Mouse (Mus musculus) heart, adult 8-10 months (tissue): Measurements from ENCODE around the gene Lrrc75b. TPM values are rescaled to one million over a fixed set of nuclear protein-coding genes. Genes with fewer than 3 reads are reported as not detected.
A peak's percentile ranks its signal among the peaks of the same experiment; 100 is the strongest.
"Not testable (repeated sequence)": the region's sequence is repeated elsewhere in the genome, so short reads cannot be mapped to it uniquely, and the experiment has no call there.

Experiments
- DNase-seq: peaks from one replicate; pipeline ENCODE4 v3.0.0; 2022; ENCODE audit warnings: low spot score
- total RNA-seq, 4 experiments: library from RNA; stranded (reverse); gene quantifications; 2 replicates each; pipeline ENCODE4 v1.2.4; 2022

The Lrrc75b gene
- total RNA-seq, 4 experiments from 2014 or later = 0.79 to 1.6 (median 0.97) TPM

DNA sequence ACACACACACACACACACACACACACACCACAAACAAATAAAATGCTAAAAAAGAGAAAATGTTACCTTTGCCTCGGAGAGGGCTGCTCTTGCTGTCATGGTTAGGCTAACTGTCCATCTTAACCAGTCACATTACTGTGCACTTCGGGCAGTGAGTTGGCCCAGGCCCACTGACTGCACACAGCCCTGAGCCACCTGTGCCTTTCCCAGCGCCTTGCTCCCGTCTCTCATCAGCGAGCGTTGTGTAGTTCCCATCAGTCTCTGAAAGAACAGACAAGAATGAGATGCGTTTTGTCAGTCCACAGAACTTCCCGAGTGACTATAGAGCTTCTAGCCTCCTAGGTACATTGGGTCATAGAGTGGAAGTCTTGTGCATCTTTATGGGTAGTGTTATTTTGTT lies 25.9 kb downstream of the Lrrc75b start:
- no peak for DNase-seq

DNA sequence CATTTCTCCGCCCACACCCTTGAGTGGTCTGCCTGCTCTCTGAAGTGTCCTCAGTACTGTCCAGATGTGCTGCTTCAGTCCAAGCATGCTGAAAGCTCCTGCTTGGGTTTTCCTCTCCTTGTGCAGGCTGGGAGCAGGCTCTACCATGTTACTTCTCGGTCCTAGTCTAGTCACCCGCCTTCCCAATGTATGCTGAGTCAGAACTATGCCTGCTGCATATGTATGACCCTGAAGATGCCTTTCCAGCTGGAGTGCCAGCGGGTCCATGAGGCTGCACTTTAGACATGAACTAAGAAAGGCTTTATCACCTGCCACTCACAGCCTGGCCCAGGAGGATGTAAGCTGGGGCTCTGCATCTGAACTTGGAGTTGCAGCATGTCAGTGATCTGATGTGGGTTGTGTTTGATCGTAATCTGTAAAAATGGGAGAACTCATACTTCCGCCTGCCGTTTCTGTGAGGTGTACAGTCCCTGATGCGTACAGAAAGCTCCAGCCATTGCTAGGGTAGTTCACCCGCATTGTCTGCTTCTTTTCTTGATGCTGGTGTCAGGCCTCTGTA lies 28.5 kb downstream of the Lrrc75b start:
- DNase-seq = no peak

DNA sequence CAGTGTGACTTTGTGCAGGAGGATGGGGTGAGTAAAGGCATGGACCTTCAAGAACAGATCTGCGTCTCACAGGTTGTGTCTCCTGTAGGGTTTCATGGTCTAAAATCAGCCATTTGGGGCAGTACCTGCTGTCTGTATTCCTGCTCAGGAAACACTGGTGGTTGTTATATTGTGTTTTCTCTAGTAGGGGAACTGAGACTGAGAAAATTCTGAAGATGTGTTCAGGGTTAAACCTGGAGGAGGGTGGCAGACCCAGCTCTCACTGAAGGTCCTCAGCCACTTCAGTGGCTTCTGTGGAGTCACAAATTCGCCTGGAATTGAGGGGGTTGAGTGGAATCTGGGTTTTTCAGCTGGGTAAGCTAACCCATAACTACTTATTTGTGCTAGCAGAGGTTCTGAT lies 29.8 kb downstream of the Lrrc75b start:
- DNase-seq = no peak

DNA sequence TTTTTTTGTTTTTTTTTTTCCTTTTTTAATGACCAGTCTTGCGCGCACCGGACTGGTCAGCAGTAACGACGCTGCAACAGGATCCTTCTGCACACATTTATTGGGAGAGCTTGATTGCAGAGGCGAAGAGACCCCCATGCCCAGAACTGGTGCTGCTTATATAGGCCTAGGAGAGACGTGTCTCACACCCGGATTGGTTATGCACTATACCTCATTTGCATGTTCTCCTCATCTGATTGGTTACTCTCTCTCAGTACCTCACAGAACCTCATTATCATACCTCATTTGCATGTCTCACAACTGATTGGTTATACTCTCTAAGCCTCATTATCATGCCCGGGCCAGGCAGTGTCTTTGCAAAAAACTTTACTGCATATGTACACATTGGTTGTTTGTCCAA lies 34.7 kb downstream of the Lrrc75b start:
- not testable (repeated sequence) for DNase-seq

DNA sequence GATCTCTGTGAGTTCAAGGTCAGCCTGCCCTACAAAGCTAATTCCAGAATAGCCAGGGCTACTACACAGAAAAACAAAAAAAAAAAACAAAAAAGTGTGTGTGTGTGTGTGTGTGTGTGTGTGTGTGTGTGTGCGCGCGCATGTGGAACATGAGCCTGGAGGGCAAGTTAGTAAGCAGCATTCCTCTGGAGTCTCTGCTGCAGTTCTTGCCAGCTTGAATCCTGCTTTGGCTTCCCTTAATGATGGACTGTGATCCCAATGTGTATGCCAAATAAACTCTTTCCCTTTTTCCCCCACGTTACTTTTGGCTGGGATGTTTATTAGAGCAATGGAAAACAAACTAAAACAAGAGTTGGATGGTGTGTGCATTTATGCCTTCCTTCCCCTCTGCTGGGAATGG lies 38.5 kb downstream of the Lrrc75b start:
- DNase-seq = no peak

DNA sequence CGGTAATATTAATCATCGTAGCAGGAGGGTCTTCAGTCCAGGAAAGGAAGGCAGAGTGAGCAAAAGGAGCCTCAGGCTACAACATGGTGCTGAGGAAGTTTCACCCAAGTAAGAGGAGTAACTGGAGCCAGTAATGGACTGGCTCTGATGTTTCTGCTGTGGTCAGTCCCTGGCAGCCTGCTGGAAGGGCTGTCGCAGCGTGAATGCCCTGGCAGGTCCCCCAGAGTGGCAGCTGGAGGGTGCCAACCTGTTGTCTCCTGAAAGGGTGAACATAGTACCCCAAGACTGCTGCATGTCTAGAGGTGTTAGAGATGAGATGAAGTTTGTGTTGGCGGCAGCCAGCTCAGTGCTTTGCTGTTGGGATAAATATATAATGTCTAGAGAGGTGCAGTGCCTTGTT lies 39.5 kb downstream of the Lrrc75b start:
- no peak for DNase-seq

DNA sequence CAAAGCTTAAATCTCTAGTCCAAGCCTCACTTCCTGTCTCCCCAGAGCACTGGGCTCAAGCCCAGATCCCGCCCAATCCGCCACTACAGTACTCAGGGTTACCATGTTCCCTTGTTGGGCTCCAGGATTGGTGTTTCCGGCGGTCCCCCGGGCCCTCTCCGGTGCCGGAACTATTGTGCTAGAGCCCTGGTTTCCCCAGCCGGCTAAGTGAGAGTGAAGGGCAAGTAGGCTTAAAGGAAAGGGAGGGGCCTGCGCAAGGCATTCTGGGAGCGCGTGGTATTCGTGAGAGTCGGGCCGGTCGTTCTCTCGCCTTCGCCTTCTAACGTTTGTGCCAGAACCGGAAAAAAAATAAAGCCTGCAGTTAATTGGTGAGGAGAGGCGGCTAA lies 42.4 kb downstream of the Lrrc75b start, which contains the start of gene Gucd1:
Gene Gucd1 (minus strand): TSS at position 215 of the 386 bp plus-strand sequence.
- DNase-seq = peak; percentile 99

DNA sequence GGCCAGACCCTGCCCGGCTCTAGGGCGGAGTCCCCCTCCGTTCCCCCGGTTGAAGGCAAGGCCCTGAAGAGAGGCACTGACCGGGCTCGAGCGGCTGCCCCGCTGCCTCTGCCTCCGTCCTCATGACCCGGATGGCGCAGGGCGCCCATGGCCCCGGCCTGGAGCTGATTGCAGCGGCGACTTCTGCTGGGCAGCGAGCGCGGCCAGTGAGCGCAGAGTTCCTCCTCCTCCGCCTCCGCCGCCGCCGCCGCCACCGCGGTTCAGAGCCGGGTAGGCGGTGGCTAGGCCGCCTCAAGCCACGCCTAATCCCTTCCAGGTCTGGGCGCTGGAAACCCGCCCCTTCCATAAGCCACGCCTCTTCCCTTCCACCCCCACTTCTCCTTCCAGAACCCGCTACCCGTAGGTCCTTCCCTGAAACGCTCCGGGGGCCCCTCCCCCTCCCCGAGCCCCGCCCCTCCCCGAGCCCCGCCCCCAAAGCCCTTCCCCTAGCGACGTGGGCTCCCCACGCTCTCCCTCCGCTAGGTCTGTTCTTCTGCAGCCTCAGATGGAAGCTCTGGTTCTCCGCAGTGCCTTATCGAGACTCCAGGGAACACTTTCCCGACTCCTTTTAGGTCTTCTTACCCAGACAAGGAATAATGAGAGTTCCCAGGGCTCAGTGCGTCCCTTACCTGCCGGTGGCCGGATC lies 42.9 kb downstream of the Lrrc75b start, which contains the start of gene Snrpd3:
Gene Snrpd3 (plus strand): TSS at position 479 of the 685 bp plus-strand sequence.
- peak; percentile 93 for DNase-seq

DNA sequence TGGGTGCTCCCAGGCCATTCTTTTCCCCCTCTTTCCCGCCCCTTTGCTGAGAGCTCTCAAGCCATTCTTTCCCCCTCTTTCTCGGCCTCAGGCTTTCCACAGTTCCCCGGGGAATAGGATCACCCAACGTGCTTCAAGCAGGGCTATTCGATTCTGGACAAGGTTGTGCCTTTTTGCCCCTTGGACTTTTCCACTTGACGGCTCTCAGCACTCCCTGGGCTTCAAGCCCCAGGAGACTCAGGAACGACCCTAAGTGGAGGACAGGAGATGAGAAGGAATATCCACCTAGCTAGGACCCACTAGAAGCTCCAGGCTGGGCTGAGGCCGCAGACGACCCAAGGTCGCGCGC lies 43.4 kb downstream of the Lrrc75b start:
- DNase-seq = no peak

DNA sequence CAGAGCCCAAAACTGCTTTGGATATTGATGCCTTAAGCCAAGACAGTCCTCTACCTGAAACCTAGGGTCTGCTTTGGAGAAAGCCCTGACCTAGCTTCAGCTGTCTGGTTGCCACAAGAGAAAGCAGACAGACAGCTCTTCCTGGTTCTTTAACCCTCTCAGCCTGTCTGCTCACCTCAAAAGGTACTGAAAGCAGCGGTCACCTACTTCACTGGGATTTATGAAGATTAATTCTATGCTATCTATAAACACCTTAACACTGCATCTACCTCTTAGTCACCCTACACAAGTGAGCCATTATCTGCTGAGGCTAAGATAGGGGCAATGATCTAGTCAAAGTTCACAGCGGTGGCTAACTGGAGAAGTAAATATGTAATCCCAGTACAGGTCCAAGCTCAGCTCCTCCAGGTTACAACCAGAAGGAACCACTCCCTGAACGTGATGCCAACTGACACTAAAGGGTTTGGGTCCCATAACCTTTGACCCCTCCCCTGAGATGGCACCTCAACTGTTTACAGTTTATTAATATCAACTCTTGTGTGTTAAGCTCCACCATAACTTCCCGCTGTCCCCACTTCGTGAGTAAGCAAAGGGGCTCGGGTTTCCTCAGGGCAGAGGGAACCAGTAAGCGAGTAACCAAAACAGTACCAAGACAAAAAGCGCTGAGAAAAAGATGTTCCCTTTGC lies 43.9 kb downstream of the Lrrc75b start:
- DNase-seq = no peak

DNA sequence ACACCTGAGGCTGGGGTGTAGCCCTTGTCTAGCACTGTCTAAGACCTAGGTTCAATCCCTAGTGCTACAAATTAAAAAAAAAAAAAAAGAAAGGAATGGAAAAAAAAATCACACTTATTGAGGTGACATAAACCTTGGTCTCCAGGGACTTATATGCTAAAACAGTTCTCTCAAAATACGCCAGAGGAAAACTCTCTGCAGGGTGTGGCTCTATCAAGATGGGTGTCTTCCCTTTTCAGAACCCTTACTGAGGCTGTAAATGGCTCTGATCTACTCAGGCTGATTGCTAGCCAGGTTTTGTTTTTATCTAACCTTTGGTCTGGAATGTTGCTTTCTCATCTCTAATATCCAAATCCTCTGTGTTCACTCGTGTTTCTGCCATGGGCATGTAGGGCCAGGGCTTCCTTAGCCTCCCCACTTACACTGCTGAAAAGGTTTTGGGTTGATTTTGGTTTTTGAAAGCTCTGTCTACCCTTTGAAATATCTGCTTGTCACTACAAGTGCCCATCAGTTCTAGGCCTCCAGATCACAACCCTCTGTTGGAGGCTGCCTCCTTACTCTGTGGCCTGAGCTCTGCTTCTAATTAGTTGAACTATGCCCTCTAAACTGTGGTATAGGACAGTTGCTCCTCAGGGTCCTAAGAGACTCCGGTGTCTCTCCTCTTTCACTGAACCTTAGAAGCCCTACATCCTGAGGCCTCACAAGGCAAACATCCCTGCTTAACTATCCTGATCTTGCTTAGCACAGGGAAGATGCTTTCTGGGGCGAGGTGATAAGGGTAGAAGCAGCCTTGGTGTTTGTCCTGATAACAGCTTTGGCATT lies 44.7 kb downstream of the Lrrc75b start:
- DNase-seq = no peak

DNA sequence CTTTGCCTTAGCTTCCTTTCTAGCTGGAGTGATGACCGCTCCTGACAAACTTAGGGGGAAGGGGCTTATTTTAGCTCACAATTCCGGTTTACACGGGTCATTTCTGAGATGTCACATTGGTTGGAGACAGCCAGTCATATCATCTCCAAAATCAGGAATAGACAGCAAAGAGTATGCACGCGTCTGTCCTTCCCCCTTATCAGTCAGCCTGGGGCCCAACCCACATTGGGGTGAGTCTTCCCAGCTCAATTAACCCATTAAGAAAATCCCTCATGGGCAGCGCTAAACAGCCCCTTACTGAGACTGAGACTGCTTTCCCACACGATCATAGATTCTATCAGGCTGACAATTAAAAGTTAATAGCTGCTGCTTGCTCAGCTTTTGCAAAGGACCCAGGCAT lies 45.8 kb downstream of the Lrrc75b start:
- DNase-seq = no peak

DNA sequence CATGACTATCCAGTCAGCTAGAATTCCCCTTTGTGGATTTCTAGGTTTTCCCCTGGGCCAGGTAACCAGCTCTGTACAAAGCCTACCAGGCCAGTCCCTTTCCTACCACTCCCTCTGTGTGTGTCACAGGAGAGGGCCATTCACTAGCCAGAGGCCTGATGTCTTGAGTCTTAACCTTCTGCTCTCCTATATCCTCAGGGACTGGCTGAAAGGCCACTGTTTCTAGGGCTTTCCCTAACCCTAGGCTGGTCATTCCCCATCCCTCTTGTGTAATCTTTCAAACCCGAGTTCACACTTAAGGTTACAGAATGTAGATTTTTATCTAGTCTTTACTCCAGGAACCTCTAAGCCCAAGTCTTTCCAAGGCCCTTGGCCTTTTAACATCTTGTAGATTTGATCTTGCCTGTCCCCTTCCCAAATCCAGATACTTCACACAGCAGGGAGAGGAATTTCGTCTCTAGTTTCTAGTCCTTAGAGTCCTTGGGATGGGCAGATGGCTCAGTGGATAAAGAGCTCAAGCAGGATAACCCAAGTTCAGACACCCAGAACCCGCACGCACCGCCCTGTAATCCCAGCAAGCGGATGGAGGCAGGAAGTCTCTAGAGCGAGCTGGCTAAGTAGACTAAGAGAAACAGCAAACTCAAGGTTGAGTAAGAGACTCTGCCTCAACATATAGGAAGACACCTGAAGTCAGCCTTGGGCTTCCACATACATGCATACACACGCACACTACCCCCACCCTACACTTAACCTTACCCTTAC lies 46.6 kb downstream of the Lrrc75b start:
- no peak for DNase-seq

DNA sequence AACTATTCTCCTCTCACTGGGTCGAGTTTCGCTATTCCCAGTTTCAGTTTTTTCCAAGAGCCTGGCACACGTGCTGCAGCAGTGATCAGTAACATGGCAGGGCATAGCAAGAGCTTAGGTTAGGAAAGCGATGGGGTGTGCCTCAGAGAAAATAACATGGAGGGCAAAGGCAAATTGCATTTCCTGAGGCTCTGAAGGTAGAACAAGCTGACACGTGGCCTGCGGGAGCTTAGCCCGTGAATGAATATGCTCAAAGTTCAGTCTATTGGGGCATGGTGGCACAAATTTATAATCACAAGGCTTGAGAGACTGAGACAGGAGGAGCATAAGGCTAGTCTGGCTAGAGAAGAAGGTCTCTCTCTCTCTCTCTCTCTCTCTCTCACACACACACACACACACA lies 47.3 kb downstream of the Lrrc75b start:
- DNase-seq = no peak

DNA sequence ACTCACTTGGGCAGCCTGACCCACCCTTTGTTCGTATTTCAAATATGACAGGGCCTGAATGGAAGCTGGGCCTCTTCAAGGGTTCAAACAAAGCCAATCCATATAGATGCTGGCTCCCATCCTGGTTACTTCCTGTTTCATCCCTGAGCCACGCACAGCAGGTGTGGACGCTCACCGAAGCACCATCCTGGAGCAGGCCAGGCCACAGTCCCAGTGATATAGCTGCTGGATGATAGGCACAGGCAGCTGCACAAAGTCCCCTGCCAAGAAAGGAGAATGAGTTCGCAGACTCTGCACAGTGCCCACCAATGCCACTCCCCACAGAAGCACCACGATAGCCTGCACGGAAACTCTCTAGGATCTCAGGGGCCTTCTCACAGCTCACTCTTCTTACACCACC lies 48.2 kb downstream of the Lrrc75b start:
- no peak for DNase-seq

DNA sequence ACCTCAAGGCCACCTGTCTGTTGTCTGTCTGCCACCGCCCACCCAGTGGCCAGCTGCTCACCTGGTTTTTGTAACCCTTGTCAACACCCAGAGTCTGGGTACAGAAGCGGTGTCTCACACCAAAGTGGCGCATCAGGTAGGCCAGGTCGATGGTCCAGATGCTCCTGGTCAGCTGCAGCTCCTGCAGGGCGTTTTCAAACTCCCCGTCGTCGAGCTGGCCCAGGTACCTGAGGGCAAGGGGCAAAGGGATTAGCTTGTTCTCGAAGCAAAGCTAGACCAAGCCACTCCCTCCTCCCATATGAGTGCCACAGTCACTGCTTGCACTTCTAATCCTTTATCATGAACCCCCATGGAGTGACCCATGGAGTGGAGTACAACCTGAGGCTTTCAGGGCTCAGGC lies 49.1 kb downstream of the Lrrc75b start:
- no peak for DNase-seq

DNA sequence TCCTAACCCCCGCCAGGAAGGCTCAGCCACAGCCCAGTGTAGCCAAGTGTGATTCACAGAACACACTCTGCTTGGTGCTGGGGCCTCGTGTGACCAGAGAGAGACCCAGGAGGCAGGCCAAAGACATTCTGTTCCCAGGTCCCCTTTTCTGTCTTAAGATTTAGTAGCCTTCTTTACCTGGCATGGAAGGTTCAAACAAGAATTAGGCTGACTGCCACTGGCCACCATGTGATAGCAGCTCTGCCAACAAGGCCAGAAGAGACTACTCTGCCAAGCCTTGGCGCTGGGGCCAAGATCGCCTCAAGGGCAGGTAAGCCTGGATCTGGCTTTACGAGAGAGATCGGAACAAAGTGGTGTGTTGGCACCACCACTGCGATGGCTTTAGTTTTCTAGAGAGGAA lies 49.7 kb downstream of the Lrrc75b start:
- peak; percentile 62 for DNase-seq

DNA sequence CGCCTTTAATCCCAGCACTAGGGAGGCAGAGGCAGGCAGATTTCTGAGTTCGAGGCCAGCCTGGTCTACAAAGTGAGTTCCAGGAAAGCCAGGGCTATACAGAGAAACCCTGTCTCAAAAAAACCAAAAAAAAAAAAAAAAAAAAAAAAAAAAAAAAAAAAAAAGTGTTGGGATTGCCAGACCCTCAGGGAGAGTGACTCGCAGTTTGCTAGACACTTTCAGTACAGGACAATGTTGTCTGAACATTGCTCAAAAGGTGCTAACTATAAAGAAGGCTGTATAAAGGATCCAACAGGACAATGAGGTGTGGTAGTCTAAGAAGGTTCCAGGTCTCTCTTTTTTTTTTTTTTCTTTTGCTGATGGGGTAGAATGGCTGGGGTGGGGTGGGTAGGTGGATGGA lies 54.2 kb downstream of the Lrrc75b start:
- not testable (repeated sequence) for DNase-seq

DNA sequence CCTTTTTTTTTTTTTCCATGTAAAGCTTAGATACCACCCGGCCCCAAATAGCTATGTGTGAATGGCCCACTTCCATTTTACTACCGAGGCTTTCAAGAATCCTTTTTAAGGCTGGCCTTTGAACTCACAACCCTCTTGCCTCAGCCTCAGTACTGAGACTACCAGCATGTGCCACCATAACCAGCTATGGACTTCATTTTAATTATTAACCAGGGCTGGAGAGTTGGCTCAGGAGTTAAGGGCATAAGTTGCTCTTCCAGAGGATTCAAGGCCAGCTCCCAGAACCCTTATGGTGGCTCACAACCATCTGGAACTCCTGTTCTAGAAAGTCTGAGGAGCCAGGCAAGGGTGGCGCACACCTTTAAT lies 55.0 kb downstream of the Lrrc75b start:
- no peak for DNase-seq

DNA sequence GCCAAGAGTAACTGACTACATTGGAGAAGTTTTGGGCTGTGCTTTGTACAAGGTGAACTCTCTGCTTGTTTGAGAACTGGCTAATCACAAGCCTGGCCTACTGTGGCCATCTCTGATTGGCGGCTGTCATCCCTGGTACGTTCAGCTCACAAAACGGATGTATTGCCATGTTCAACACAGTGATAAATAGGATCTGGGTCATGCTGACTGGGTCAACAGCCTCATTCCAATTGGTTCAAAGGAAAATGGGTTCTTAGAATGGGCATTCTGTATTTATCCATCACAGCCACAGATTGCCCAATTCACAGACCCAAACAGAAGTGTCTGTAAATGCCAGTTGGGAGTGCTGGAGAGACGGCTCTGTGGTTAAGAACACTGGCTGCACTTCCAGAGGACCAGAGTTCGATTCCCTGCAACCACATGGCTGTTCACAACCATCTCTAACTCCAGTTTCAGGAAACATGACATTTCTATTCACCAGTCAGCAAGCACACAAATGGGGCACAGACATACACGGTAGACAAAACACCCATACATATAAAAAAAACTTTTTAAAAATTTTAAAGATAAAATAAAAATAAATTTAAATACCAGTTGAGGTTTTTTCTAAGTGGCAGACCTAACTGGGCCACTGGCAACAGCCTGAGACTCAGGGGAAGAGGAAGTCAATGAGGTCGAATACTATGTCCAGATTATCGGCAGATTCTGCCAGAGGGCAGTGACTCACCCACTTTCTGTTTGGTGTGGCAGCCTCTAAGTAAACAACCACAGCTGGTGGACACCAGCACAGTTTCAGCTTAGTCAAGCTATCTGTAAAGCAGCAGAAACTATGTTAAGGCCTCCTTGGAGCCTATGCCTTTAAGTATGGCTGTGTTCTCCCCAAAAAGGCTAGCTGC lies 55.6 kb downstream of the Lrrc75b start:
- DNase-seq = peak; percentile 65

DNA sequence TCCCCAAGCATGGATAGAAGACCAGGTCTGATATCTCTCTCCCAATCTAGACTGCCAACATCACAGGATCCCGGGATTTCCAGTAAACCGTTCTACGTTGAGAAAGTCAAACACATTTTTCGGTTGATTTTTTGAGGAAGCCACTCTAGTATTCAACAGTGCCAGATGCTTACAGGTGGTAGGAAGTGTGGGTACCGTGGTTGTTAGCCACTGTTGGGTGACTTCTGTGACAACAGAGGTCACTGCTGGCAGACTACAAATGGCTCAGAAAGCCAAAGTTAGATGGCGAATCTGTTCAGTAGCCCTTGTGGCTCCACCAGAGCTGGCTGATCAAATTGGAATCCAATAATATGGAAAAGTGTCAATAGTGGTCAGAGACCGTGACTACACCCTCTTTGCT lies 56.4 kb downstream of the Lrrc75b start:
- no peak for DNase-seq
